Mouse (Mus musculus): ENCODE data around the gene Otogl. TPM values are rescaled to one million over a fixed set of nuclear protein-coding genes. Genes with fewer than 3 reads are reported as not detected.
"Not testable (repeated sequence)": the region's sequence is repeated elsewhere in the genome, so short reads cannot be mapped to it uniquely, and the experiment has no call there.

The Otogl gene
- polyA plus RNA-seq, 1 experiment from 2014 or later: 1.2 TPM

DNA sequence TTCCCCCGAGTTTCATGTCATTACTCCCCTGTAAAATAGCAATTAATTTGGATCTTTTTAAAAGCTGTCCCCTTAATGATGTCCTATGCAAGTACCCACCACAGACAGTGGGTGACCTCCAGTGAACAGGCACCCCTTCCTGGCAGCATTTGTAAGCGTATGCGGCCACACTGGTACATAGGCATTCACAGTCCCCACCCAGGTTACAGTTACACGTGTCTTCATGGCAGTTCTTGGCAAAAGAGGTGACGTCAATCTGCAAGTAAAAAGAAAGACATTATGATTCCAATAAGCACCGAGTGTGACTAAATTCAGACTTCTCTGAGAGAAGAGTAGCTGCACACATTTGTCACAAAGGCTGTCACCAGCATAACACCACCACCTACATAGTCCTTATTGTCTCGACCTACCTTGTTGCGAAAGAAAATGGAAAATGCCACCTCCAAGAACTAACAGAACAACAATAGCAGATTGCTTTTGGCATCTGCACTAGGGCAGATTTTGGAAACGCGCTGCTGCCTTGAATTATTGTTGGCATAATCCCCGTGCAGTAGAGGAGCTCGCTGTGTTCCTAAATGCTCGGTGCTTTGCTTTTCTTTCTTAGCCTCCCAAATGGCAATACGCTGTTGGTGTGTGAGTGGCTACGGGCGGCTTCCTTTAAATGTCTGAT is 98.0 kb downstream of the Otogl start:
- 80% methylated on average over 16 of the region's 16 CpGs for WGBS

GRCm38 (mm10) chr10:107810649-107811398 is 101.1 kb downstream of the Otogl start:
- Histone ChIP-seq H3K27ac (replicated peaks; ENCODE audit: low read depth, low read length) (no peak overlapping the region), H3K27me3 (replicated peaks; ENCODE audit: control insufficient read depth, insufficient read depth, low read length) (no peaks in the 10 kb centered on the region), H3K36me3 (ENCODE audit: control insufficient read depth, insufficient read depth, low read length) (no peaks in the 10 kb centered on the region), H3K9me3 (ENCODE audit: control insufficient read depth, low read length) (no peaks in the 10 kb centered on the region), H3K4me2 (ENCODE audit: low read depth, low read length) (no peak overlapping the region), H3K4me1 (ENCODE audit: control insufficient read depth, insufficient read depth, low read length) (no peaks in the 10 kb centered on the region), H3K9ac (ENCODE audit: low read depth, low read length) (no peak overlapping the region), H3K4me3 (ENCODE audit: low read depth, low read length) (no peak overlapping the region)
- 75% methylated on average over 6 of the region's 6 CpGs for WGBS
- no peak for DNase-seq (ENCODE audit: low spot score)
- no peak for ATAC-seq (ENCODE audit: low read depth)

More for the DNA sequence above, 98.0 kb downstream of the Otogl start:
- no peaks in the 10 kb centered on the region for H3K27me3 ChIP-seq (replicated peaks; ENCODE audit: control insufficient read depth, insufficient read depth, low read length)
- no peak overlapping the region for H3K4me2 ChIP-seq (ENCODE audit: low read depth, low read length)
- H3K9ac ChIP-seq (ENCODE audit: low read depth, low read length): no peak overlapping the region
- H3K36me3 ChIP-seq (ENCODE audit: control insufficient read depth, insufficient read depth, low read length): no peaks in the 10 kb centered on the region
- DNase-seq (ENCODE audit: low spot score) (no peak), ATAC-seq (ENCODE audit: low read depth) (no peak)
- H3K9me3 ChIP-seq (ENCODE audit: control insufficient read depth, low read length): no peaks in the 10 kb centered on the region
- H3K27ac ChIP-seq (replicated peaks; ENCODE audit: low read depth, low read length): no peak overlapping the region
- no peaks in the 10 kb centered on the region for H3K4me1 ChIP-seq (ENCODE audit: control insufficient read depth, insufficient read depth, low read length)
- no peak overlapping the region for H3K4me3 ChIP-seq (ENCODE audit: low read depth, low read length)

- no peak overlapping the region for H3K9ac ChIP-seq (ENCODE audit: low read depth, low read length)
- H3K27ac ChIP-seq (replicated peaks; ENCODE audit: low read depth, low read length): no peak overlapping the region
- WGBS: 90% methylated on average over 2 of the region's 2 CpGs
- H3K4me3 ChIP-seq (ENCODE audit: low read depth, low read length): no peak overlapping the region
- H3K4me1 ChIP-seq (ENCODE audit: control insufficient read depth, insufficient read depth, low read length): no peaks in the 10 kb centered on the region
- ATAC-seq (ENCODE audit: low read depth) (no peak), DNase-seq (ENCODE audit: low spot score) (no peak)
- no peak overlapping the region for H3K4me2 ChIP-seq (ENCODE audit: low read depth, low read length)
- H3K36me3 ChIP-seq (ENCODE audit: control insufficient read depth, insufficient read depth, low read length): no peaks in the 10 kb centered on the region
- H3K27me3 ChIP-seq (replicated peaks; ENCODE audit: control insufficient read depth, insufficient read depth, low read length): no peaks in the 10 kb centered on the region
- H3K9me3 ChIP-seq (ENCODE audit: control insufficient read depth, low read length): no peaks in the 10 kb centered on the region
Observed at GRCm38 (mm10) chr10:107805203-107805602, 106.7 kb downstream of the Otogl start.

- H3K27me3 ChIP-seq (replicated peaks; ENCODE audit: control insufficient read depth, insufficient read depth, low read length); ATAC-seq (ENCODE audit: low read depth); H3K4me3 ChIP-seq (ENCODE audit: low read depth, low read length); H3K9me3 ChIP-seq (ENCODE audit: control insufficient read depth, low read length); H3K4me2 ChIP-seq (ENCODE audit: low read depth, low read length); H3K4me1 ChIP-seq (ENCODE audit: control insufficient read depth, insufficient read depth, low read length); DNase-seq (ENCODE audit: low spot score); H3K36me3 ChIP-seq (ENCODE audit: control insufficient read depth, insufficient read depth, low read length); H3K27ac ChIP-seq (replicated peaks; ENCODE audit: low read depth, low read length); H3K9ac ChIP-seq (ENCODE audit: low read depth, low read length): not testable (repeated sequence)
- 50% methylated on average over 2 of the region's 2 CpGs for WGBS
Observed at GRCm38 (mm10) chr10:107804285-107804684, 107.6 kb downstream of the Otogl start.

- Histone ChIP-seq H3K27ac (replicated peaks; ENCODE audit: low read depth, low read length) (no peak overlapping the region), H3K4me2 (ENCODE audit: low read depth, low read length) (no peak overlapping the region), H3K9ac (ENCODE audit: low read depth, low read length) (no peak overlapping the region), H3K36me3 (ENCODE audit: control insufficient read depth, insufficient read depth, low read length) (no peaks in the 10 kb centered on the region), H3K4me1 (ENCODE audit: control insufficient read depth, insufficient read depth, low read length) (no peaks in the 10 kb centered on the region), H3K27me3 (replicated peaks; ENCODE audit: control insufficient read depth, insufficient read depth, low read length) (no peaks in the 10 kb centered on the region), H3K4me3 (ENCODE audit: low read depth, low read length) (no peak overlapping the region), H3K9me3 (ENCODE audit: control insufficient read depth, low read length) (no peaks in the 10 kb centered on the region)
- ATAC-seq (ENCODE audit: low read depth): no peak
- DNase-seq (ENCODE audit: low spot score): peak; percentile 71
- 8% methylated on average over 7 of the region's 7 CpGs for WGBS
Observed at GRCm38 (mm10) chr10:107799671-107800353, 112.1 kb downstream of the Otogl start.

DNA sequence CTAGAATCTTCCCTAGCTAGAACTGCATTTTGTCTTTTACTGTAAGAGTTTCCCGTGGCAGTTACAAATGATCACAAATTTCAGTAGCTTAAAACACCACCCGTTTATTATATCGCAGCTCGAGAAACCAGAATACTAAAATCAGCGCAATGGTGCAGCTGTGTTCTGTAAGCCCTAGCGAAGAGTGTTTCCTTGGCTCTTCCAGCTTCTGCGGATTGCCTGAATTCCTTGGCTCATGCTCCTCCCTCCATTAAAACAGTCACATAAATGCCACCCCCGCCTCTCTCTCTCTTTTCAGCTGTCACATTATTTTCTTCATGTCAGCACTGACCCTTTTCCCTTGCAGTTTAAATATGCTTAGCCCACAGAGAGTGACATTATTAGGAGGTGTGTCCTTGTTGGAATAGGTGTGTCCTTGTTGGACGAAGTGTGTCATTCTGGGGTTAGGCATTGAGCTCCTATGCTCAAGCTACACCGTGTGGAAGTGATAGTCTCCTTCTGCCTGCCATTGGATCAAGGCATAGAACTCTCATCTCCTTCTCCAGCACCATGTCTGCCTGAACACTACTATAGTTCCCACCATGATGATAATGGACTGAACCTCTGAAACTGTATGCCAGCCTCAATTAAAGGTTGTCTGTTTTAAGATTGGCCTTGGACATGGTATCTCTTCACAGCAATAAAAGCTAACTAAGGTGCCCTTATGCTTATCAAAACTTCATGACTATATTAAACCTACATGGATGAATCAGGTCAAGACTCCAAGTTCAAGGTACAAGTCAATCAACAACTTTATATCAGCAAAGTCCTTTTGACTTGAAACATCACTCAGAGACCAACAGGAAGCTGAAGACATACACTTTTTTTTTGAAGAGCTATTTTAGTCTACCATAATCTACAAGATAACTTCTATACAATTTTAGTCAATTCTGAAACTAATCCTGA is 116.8 kb downstream of the Otogl start:
- 75% methylated on average over 10 of the region's 10 CpGs for WGBS
- no peak overlapping the region for H3K4me3 ChIP-seq (ENCODE audit: low read depth, low read length)
- peak; percentile 19 for DNase-seq (ENCODE audit: low spot score)
- H3K4me1 ChIP-seq (ENCODE audit: control insufficient read depth, insufficient read depth, low read length): no peaks in the 10 kb centered on the region
- no peaks in the 10 kb centered on the region for H3K9me3 ChIP-seq (ENCODE audit: control insufficient read depth, low read length)
- peak; percentile 47 for ATAC-seq (ENCODE audit: low read depth)
- H3K36me3 ChIP-seq (ENCODE audit: control insufficient read depth, insufficient read depth, low read length): no peaks in the 10 kb centered on the region
- no peaks in the 10 kb centered on the region for H3K27me3 ChIP-seq (replicated peaks; ENCODE audit: control insufficient read depth, insufficient read depth, low read length)
- H3K4me2 ChIP-seq (ENCODE audit: low read depth, low read length): no peak overlapping the region
- no peak overlapping the region for H3K9ac ChIP-seq (ENCODE audit: low read depth, low read length)
- 0 out of 2 replicates have a peak overlapping the region, but pooled peaks have one; percentile 39 for H3K27ac ChIP-seq (replicated peaks; ENCODE audit: low read depth, low read length)

- Histone ChIP-seq H3K9ac (ENCODE audit: low read depth, low read length) (no peak overlapping the region), H3K36me3 (ENCODE audit: control insufficient read depth, insufficient read depth, low read length) (no peaks in the 10 kb centered on the region), H3K9me3 (ENCODE audit: control insufficient read depth, low read length) (no peaks in the 10 kb centered on the region), H3K27me3 (replicated peaks; ENCODE audit: control insufficient read depth, insufficient read depth, low read length) (no peaks in the 10 kb centered on the region), H3K4me2 (ENCODE audit: low read depth, low read length) (no peak overlapping the region), H3K27ac (replicated peaks; ENCODE audit: low read depth, low read length) (no peak overlapping the region), H3K4me1 (ENCODE audit: control insufficient read depth, insufficient read depth, low read length) (no peaks in the 10 kb centered on the region), H3K4me3 (ENCODE audit: low read depth, low read length) (no peak overlapping the region)
- ATAC-seq (ENCODE audit: low read depth): no peak
- DNase-seq (ENCODE audit: low spot score): no peak
- 81% methylated on average over 3 of the region's 3 CpGs for WGBS
Observed at GRCm38 (mm10) chr10:107792491-107792890, 119.4 kb downstream of the Otogl start.

DNA sequence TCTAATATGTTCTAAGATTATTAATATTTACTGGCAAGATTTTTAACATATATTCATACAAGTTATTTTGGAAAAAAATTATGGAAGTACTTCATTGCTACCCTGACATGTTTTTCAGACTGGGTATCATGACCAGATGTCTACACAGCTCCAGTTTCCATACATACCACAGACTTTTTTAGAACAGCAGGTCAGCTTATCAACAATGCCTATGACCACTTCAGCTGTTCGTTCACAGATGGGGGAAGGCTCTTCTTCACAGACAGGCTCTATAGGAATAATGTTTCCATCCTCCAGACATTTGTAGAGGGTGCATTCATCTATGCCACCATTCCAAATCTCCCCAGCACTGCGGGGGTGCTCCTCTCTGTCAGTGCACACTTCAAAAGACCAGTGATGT is 132.4 kb downstream of the Otogl start:
- Histone ChIP-seq H3K4me1 (ENCODE audit: control insufficient read depth, insufficient read depth, low read length) (no peaks in the 10 kb centered on the region), H3K27ac (replicated peaks; ENCODE audit: low read depth, low read length) (no peak overlapping the region), H3K27me3 (replicated peaks; ENCODE audit: control insufficient read depth, insufficient read depth, low read length) (no peaks in the 10 kb centered on the region), H3K4me2 (ENCODE audit: low read depth, low read length) (no peak overlapping the region), H3K36me3 (ENCODE audit: control insufficient read depth, insufficient read depth, low read length) (no peaks in the 10 kb centered on the region), H3K9me3 (ENCODE audit: control insufficient read depth, low read length) (no peaks in the 10 kb centered on the region), H3K9ac (ENCODE audit: low read depth, low read length) (no peak overlapping the region), H3K4me3 (ENCODE audit: low read depth, low read length) (no peak overlapping the region)
- 78% methylated on average over 2 of the region's 2 CpGs for WGBS
- DNase-seq (ENCODE audit: low spot score): peak; percentile 31
- ATAC-seq (ENCODE audit: low read depth): peak; percentile 74

All from embryonic facial prominence, embryonic 14.5 days (tissue).